Mouse (Mus musculus) CH12.LX (cell line): ENCODE results near the gene Olfr1382. TPM values are rescaled to one million over a fixed set of nuclear protein-coding genes. Genes with fewer than 3 reads are reported as not detected.
"Not testable (repeated sequence)": the region's sequence is repeated elsewhere in the genome, so short reads cannot be mapped to it uniquely, and the experiment has no call there.

ENCODE experiments used
- DNase-seq: peaks from one replicate; pipeline ENCODE4 v3.0.0-alpha.2; 2013; ENCODE audit errors: extremely low read depth
- H3K27ac ChIP-seq: 2 replicates; pipeline ENCODE4 v1.5.1; 2012; ENCODE audit warnings: low read depth, mild to moderate bottlenecking, control low read depth, moderate library complexity; ENCODE audit not compliant: insufficient read depth
- H3K27me3 ChIP-seq: replicated peaks from 2 replicates; pipeline ENCODE3; 2012; ENCODE audit warnings: inconsistent platforms
- H3K36me3 ChIP-seq, 2 experiments: replicated peaks in 1 of 2; 2 replicates each; pipeline versions ENCODE3 to v1.6.1; 2012; ENCODE audit warnings: inconsistent platforms in 1 of 2, low read length in 1 of 2, mild to moderate bottlenecking in 1 of 2, mixed read lengths in 1 of 2, moderate library complexity in 1 of 2; ENCODE audit not compliant: control insufficient read depth in 1 of 2, insufficient read depth in 1 of 2
- H3K4me1 ChIP-seq, 2 experiments: 2 replicates each; pipeline ENCODE4 v1.6.1; 2012; ENCODE audit warnings: inconsistent platforms in 1 of 2, moderate library complexity in 1 of 2; ENCODE audit not compliant: insufficient read depth in 2 of 2, control insufficient read depth in 1 of 2
- H3K4me2 ChIP-seq: 2 replicates; pipeline ENCODE4 v1.6.1; 2012; ENCODE audit warnings: low read depth, mild to moderate bottlenecking, control low read depth; ENCODE audit not compliant: poor library complexity, insufficient read depth, severe bottlenecking
- H3K4me3 ChIP-seq, 3 experiments: fragments of 150-350 bp in 1 of 3; sonication (generic) in 1 of 3; replicated peaks in 1 of 3; 2 replicates each; pipeline versions ENCODE3 to v1.5.1; 2011 to 2012; ENCODE audit warnings: low read depth in 2 of 3, low read length in 2 of 3, mild to moderate bottlenecking in 2 of 3, moderate library complexity in 2 of 3, control low read depth in 1 of 3, improper control_type of control experiment in 1 of 3, inconsistent platforms in 1 of 3, mixed read lengths in 1 of 3; ENCODE audit not compliant: poor library complexity in 1 of 3
- H3K79me2 ChIP-seq: replicated peaks from 2 replicates; pipeline ENCODE4 v1.6.1; 2012; ENCODE audit warnings: mild to moderate bottlenecking, moderate library complexity; ENCODE audit not compliant: control insufficient read depth, poor library complexity, insufficient read depth, severe bottlenecking; ENCODE audit errors: extremely low read depth
- H3K9ac ChIP-seq: 2 replicates; pipeline ENCODE4 v1.6.1; 2012; ENCODE audit warnings: low read depth, mild to moderate bottlenecking, control low read depth, moderate library complexity; ENCODE audit not compliant: insufficient read depth
- H3K9me3 ChIP-seq: replicated peaks from 2 replicates; pipeline ENCODE3; 2012; ENCODE audit warnings: low read length, inconsistent platforms, mixed read lengths
- CHD1 ChIP-seq: IDR thresholded peaks from 2 replicates; pipeline ENCODE4 v1.6.1; 2012; ENCODE audit warnings: low read depth, low read length, improper control_type of control experiment, inconsistent platforms
- CHD2 ChIP-seq: IDR thresholded peaks from 2 replicates; pipeline ENCODE4 v1.6.1; 2011; ENCODE audit warnings: low read length, improper control_type of control experiment
- EP300 ChIP-seq: IDR thresholded peaks from 2 replicates; pipeline ENCODE4 v1.6.1; 2011; ENCODE audit warnings: low read length, improper control_type of control experiment
- HCFC1 ChIP-seq: IDR thresholded peaks from 2 replicates; pipeline ENCODE4 v1.6.1; 2012; ENCODE audit warnings: low read depth, mild to moderate bottlenecking, inconsistent platforms, low read length, improper control_type of control experiment
- JUN ChIP-seq: IDR thresholded peaks from 2 replicates; pipeline ENCODE4 v1.6.1; 2011; ENCODE audit warnings: low read depth, mild to moderate bottlenecking, low read length, improper control_type of control experiment, moderate library complexity; ENCODE audit not compliant: insufficient read depth
- MAFK ChIP-seq: IDR thresholded peaks from 2 replicates; pipeline ENCODE4 v1.6.1; 2011; ENCODE audit warnings: low read length, improper control_type of control experiment; ENCODE audit not compliant: insufficient replicate concordance
- MAZ ChIP-seq: IDR thresholded peaks from 2 replicates; pipeline ENCODE4 v1.6.1; 2012; ENCODE audit warnings: low read depth, mild to moderate bottlenecking, inconsistent platforms, low read length, improper control_type of control experiment, moderate library complexity
- PAX5 ChIP-seq: IDR thresholded peaks from 2 replicates; pipeline ENCODE4 v1.6.1; 2012; ENCODE audit warnings: low read length, inconsistent platforms, mixed read lengths
- POLR2A ChIP-seq: IDR thresholded peaks from 2 replicates; pipeline ENCODE4 v1.6.1; 2011; ENCODE audit warnings: low read depth, mild to moderate bottlenecking, improper control_type of control experiment, low read length
- POLR2AphosphoS2 ChIP-seq: IDR thresholded peaks from 2 replicates; pipeline ENCODE4 v1.6.1; 2011; ENCODE audit warnings: low read depth, low read length, improper control_type of control experiment
- RAD21 ChIP-seq: IDR thresholded peaks from 2 replicates; pipeline ENCODE4 v1.6.1; 2011; ENCODE audit warnings: low read depth, mild to moderate bottlenecking, low read length, improper control_type of control experiment, moderate library complexity
- RCOR1 ChIP-seq: conservative IDR thresholded peaks from 2 replicates; pipeline ENCODE4 v1.6.1; 2012; ENCODE audit warnings: low read depth, mild to moderate bottlenecking, inconsistent platforms, low read length, improper control_type of control experiment
- SMC3 ChIP-seq: IDR thresholded peaks from 2 replicates; pipeline ENCODE4 v1.6.1; 2011; ENCODE audit warnings: low read depth, low read length, improper control_type of control experiment
- UBTF ChIP-seq: IDR thresholded peaks from 2 replicates; pipeline ENCODE4 v1.6.1; 2012; ENCODE audit warnings: low read depth, mild to moderate bottlenecking, inconsistent platforms, low read length, improper control_type of control experiment, moderate library complexity
- ZKSCAN1 ChIP-seq: IDR thresholded peaks from 2 replicates; pipeline ENCODE4 v1.6.1; 2012; ENCODE audit warnings: low read depth, inconsistent platforms, low read length, improper control_type of control experiment, borderline replicate concordance
- ZMIZ1 ChIP-seq: IDR thresholded peaks from 2 replicates; pipeline ENCODE4 v1.6.1; 2012; ENCODE audit warnings: low read depth, mild to moderate bottlenecking, inconsistent platforms, low read length, improper control_type of control experiment
- dilution Hi-C: fragments of 300-500 bp; cut with MboI; formaldehyde crosslinking; loops from 2 replicates; pipeline ENCODE4 v1.14.3; 2020; ENCODE audit warnings: low sequenced_read_pairs; ENCODE audit not compliant: extremely low pct_unique_long_range_greater_than_20kb, extremely low pct_ligation_motif_present
- in situ Hi-C: fragments of 300-500 bp; cut with MboI; formaldehyde crosslinking; loops from 3 replicates; pipeline ENCODE4 v1.14.3; 2019; ENCODE audit warnings: low sequenced_read_pairs, low pct_ligation_motif_present, low pct_unique_long_range_greater_than_20kb, mixed read lengths
- polyA plus RNA-seq: library from polyadenylated mRNA; unstranded; fragments of >175 nt; gene quantifications from 2 replicates; pipeline ENCODE4 v1.2.1, GENCODE M21; 2012; ENCODE audit warnings: low read depth; ENCODE audit not compliant: insufficient read length
- total RNA-seq, 2 experiments: library from RNA; depleted of rRNA; stranded (reverse); fragments of 300-350 nt in 1 of 2; fragments of >200 nt in 1 of 2; gene quantifications; 2 replicates each; pipeline ENCODE4 v1.2.3; 2012 to 2014

Olfr1382 gene
- not detected in 2 replicates for total RNA-seq (2012; rRNA removed)
- total RNA-seq (2014; rRNA removed): not detected in 2 replicates
- polyA plus RNA-seq: not detected in 2 replicates

DNA sequence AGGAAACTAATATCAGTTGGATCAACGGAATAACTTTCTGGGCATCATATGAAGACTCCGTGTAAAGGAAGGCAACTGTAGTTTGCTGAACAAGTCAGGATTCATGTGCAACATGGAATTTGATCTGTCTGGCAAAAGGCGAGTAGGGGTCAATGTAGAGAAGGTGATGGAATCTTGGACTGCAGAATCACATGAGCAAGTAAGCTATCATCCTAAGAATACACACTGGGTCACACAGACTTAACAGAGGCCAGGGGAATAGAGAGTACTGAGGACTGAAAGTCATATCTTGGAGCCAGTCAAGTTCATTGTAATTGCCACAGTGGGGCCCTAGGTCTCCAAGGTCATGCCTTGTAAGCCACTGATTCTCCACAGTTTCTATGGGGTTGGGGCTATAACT lies at the start of gene Olfr1382:
Gene Olfr1382 (plus strand): TSS at position 301 of the 400 bp plus-strand sequence.
- DNase-seq: no peak
- no peaks in the 10 kb centered on the region for H3K9me3 ChIP-seq
- H3K27me3 ChIP-seq: peaks cover 6% of the 10 kb centered on the region
- H3K79me2 ChIP-seq: no peaks in the 10 kb centered on the region
- H3K4me1 ChIP-seq: no peaks in the 10 kb centered on the region
- H3K36me3 ChIP-seq: no peaks in the 10 kb centered on the region
- no peak within 1 kb of the TSS for H3K4me3 ChIP-seq
- no peak within 1 kb of the TSS for H3K27ac ChIP-seq
- no peak within 1 kb of the TSS for H3K9ac ChIP-seq
- in situ Hi-C loops (no loop called here), dilution Hi-C loops (no loop called here)
- no peak within 1 kb of the TSS for H3K4me2 ChIP-seq
- TF ChIP-seq POLR2A: no peak
- no peak for TF ChIP-seq JUN

GRCm38 (mm10) chr11:49485973-49486372 lies 42.1 kb upstream of the Olfr1382 start:
- Histone ChIP-seq H3K27ac (no peak overlapping the region), H3K9ac (no peak overlapping the region), H3K4me2 (no peak overlapping the region), H3K4me3 (no peak overlapping the region), H3K79me2 (no peaks in the 10 kb centered on the region), H3K27me3 (peaks cover 21% of the 10 kb centered on the region), H3K9me3 (no peaks in the 10 kb centered on the region), H3K36me3 (no peaks in the 10 kb centered on the region), H3K4me1 (no peaks in the 10 kb centered on the region)
- TF ChIP-seq CHD2 (no peak), HCFC1 (no peak), SMC3 (no peak), JUN (no peak), UBTF (no peak), RCOR1 (no peak), MAFK (no peak), ZKSCAN1 (no peak), POLR2AphosphoS2 (no peak), CHD1 (no peak), MAZ (no peak), ZMIZ1 (no peak), RAD21 (no peak), PAX5 (no peak), EP300 (no peak)
- no peak for DNase-seq
- in situ Hi-C loops (no loop called here), dilution Hi-C loops (no loop called here)

GRCm38 (mm10) chr11:49488770-49489169 lies 39.3 kb upstream of the Olfr1382 start, which contains the start of gene Olfr1385:
Gene Olfr1385, plus strand, starts transcription at chr11:49489070.
- H3K36me3 ChIP-seq, H3K9ac ChIP-seq, dilution Hi-C loops, H3K79me2 ChIP-seq, H3K4me3 ChIP-seq, H3K4me2 ChIP-seq, H3K4me1 ChIP-seq, in situ Hi-C loops, H3K27ac ChIP-seq, H3K27me3 ChIP-seq, H3K9me3 ChIP-seq, DNase-seq: not testable (repeated sequence)
